Mouse (Mus musculus) ES-E14 (cell line): ENCODE results near the gene Cryba4.

ENCODE experiments used
- CHD2 ChIP-seq: IDR thresholded peaks from 2 replicates; pipeline ENCODE4 v1.6.1; 2014; ENCODE audit warnings: mild to moderate bottlenecking, low read depth, low read length, inconsistent platforms
- HCFC1 ChIP-seq: IDR thresholded peaks from 2 replicates; pipeline ENCODE4 v1.6.1; 2012; ENCODE audit warnings: low read length, inconsistent platforms, borderline replicate concordance; ENCODE audit not compliant: insufficient read depth
- MAFK ChIP-seq: IDR thresholded peaks from 2 replicates; pipeline ENCODE4 v1.6.1; 2014; ENCODE audit warnings: mild to moderate bottlenecking, low read depth, low read length, inconsistent platforms; ENCODE audit not compliant: insufficient read depth
- ZC3H11A ChIP-seq: IDR thresholded peaks from 2 replicates; pipeline ENCODE4 v1.6.1; 2012; ENCODE audit warnings: low read depth, mild to moderate bottlenecking, inconsistent platforms, low read length, borderline replicate concordance

DNA sequence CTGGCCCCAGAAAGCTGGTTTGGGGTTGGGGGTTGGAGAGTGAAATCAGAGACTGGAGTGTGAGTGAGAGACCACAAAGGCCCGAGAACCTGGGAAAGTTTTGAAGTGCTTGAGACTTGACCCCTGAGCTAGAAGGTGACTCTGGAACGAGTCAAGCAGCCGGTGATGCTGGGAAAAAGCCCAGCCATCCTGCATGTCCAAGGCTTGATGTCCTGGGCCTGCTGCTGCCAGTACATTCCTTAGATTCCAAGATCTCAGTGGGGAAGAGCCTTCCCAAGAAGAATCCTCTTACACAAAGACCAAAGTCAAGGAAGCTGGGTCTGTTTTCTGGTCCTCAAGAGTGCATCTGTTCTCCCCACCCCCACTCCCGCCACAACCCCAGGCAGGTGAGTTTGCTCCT lies 44.0 kb downstream of the Cryba4 start:
- TF ChIP-seq HCFC1 (no peak), MAFK (no peak), CHD2 (no peak), ZC3H11A (no peak)
